Mouse (Mus musculus) ZHBTc4 (cell line): ENCODE results near the gene Cdv3.
A peak's percentile ranks its signal among the peaks of the same experiment; 100 is the strongest.

Experiments
- DNase-seq: peaks from one replicate; pipeline ENCODE4 v3.0.0-alpha.2; 2011; ENCODE audit warnings: low read depth, low spot score

Cdv3 gene

GRCm38 (mm10) chr9:103365290-103366247, at the start of gene Cdv3:
TSS of gene Cdv3 (minus strand) at chr9:103365840.
- peak; percentile 100 for DNase-seq

- no peak for DNase-seq
These were observed 47.8 kb upstream of the Cdv3 start for GRCm38 (mm10) chr9:103413457-103413856.

GRCm38 (mm10) chr9:103409119-103409518, 43.5 kb upstream of the Cdv3 start:
- DNase-seq, result no peak

- DNase-seq, result no peak
These were observed 42.6 kb upstream of the Cdv3 start for GRCm38 (mm10) chr9:103408136-103408777.

- DNase-seq, result no peak
These were observed 37.8 kb upstream of the Cdv3 start for GRCm38 (mm10) chr9:103403331-103403973.

- no peak for DNase-seq
These were observed 33.0 kb upstream of the Cdv3 start for GRCm38 (mm10) chr9:103398509-103399157.

- no peak for DNase-seq
These were observed 27.6 kb upstream of the Cdv3 start for GRCm38 (mm10) chr9:103393256-103393655.

GRCm38 (mm10) chr9:103391796-103392372, 26.2 kb upstream of the Cdv3 start:
- no peak for DNase-seq

- no peak for DNase-seq
These were observed 23.6 kb upstream of the Cdv3 start for GRCm38 (mm10) chr9:103389261-103389660.

- DNase-seq, result no peak
These were observed 21.5 kb upstream of the Cdv3 start for GRCm38 (mm10) chr9:103387011-103387653.

GRCm38 (mm10) chr9:103386573-103386972, 20.9 kb upstream of the Cdv3 start:
- no peak for DNase-seq

- no peak for DNase-seq
These were observed 20.0 kb upstream of the Cdv3 start for GRCm38 (mm10) chr9:103385600-103385999.

GRCm38 (mm10) chr9:103384141-103384796, 18.6 kb upstream of the Cdv3 start:
- DNase-seq, result no peak

GRCm38 (mm10) chr9:103383576-103383975, 17.9 kb upstream of the Cdv3 start:
- no peak for DNase-seq

- no peak for DNase-seq
These were observed 17.3 kb upstream of the Cdv3 start for GRCm38 (mm10) chr9:103382989-103383388.

GRCm38 (mm10) chr9:103380566-103380965, 14.9 kb upstream of the Cdv3 start:
- DNase-seq, result no peak

- no peak for DNase-seq
These were observed 13.6 kb upstream of the Cdv3 start for GRCm38 (mm10) chr9:103379199-103379598.

GRCm38 (mm10) chr9:103378686-103379085, 13.0 kb upstream of the Cdv3 start:
- DNase-seq, result no peak

GRCm38 (mm10) chr9:103376346-103377320, 11.0 kb upstream of the Cdv3 start:
- DNase-seq, result no peak
